Mouse (Mus musculus) heart, adult 2 months (tissue): ENCODE results near the gene Slk. TPM values are rescaled to one million over a fixed set of nuclear protein-coding genes. Genes with fewer than 3 reads are reported as not detected.

Experiments
- DNase-seq, 2 experiments: peaks; one replicate each; pipeline ENCODE4 v3.0.0; 2021
- H3K27ac ChIP-seq: fragments of 200-600 bp; 2 replicates; pipeline ENCODE4 v1.8.1; 2022
- H3K27me3 ChIP-seq: fragments of 200-500 bp; 2 replicates; pipeline ENCODE4 v1.6.1; 2012; ENCODE audit warnings: mild to moderate bottlenecking, low read length, inconsistent platforms, mixed read lengths; ENCODE audit not compliant: control insufficient read depth, insufficient read depth
- H3K36me3 ChIP-seq: fragments of 200-500 bp; 2 replicates; pipeline ENCODE4 v1.6.1; 2012; ENCODE audit warnings: low read length, inconsistent platforms; ENCODE audit not compliant: control insufficient read depth, insufficient read depth
- H3K4me1 ChIP-seq: fragments of 200-500 bp; 2 replicates; pipeline ENCODE4 v1.6.1; 2011; ENCODE audit warnings: low read length; ENCODE audit not compliant: control insufficient read depth, insufficient read depth
- H3K4me3 ChIP-seq: fragments of 200-600 bp; 2 replicates; pipeline ENCODE4 v1.8.1; 2022
- H3K79me2 ChIP-seq: fragments of 200-500 bp; replicated peaks from 2 replicates; pipeline ENCODE4 v1.6.1; 2012; ENCODE audit warnings: mild to moderate bottlenecking, inconsistent platforms, low read length, moderate library complexity, mixed read lengths; ENCODE audit not compliant: control insufficient read depth, insufficient read depth
- H3K9ac ChIP-seq: fragments of 200-500 bp; 2 replicates; pipeline ENCODE4 v1.6.1; 2012; ENCODE audit warnings: low read depth, mild to moderate bottlenecking, control low read depth, inconsistent platforms, low read length, mixed read lengths
- CTCF ChIP-seq: fragments of 200-600 bp; IDR thresholded peaks from 2 replicates; pipeline ENCODE4 v1.8.1; 2022; ENCODE audit warnings: antibody characterized with exemption, mild to moderate bottlenecking, moderate library complexity
- EP300 ChIP-seq: fragments of 200-500 bp; IDR thresholded peaks from 2 replicates; pipeline ENCODE4 v1.6.1; 2011; ENCODE audit warnings: low read depth, low read length, control low read depth; ENCODE audit not compliant: insufficient read depth
- POLR2A ChIP-seq: fragments of 200-500 bp; IDR thresholded peaks from 2 replicates; pipeline ENCODE4 v1.6.1; 2011; ENCODE audit warnings: mild to moderate bottlenecking, low read depth, low read length, control low read depth; ENCODE audit not compliant: insufficient read depth
- WGBS: fragments of 180-500 bp; shearing (Covaris S2); methylation state at CpG from one replicate; pipeline ENCODE4 v1.1.7; 2018; 5-methylcytosine and 5-hydroxymethylcytosine counted together
- intact Hi-C: fragments of 180-260 bp; cut with DNase I; formaldehyde crosslinking; loops from one replicate; pipeline ENCODE4 v1.15.1; 2025
- polyA plus RNA-seq: library from polyadenylated mRNA; depleted of rRNA; stranded (reverse); fragments of >200 nt; gene quantifications from 2 replicates; pipeline ENCODE4 v1.2.3, GENCODE M21; 2012
- total RNA-seq, 2 experiments: library from RNA; stranded (reverse); gene quantifications; 2 replicates each; pipeline ENCODE4 v1.2.3; 2021

Gene Slk
- total and polyA plus RNA-seq, 3 experiments: 14.4 to 95.3 (median 83.8) TPM

DNA sequence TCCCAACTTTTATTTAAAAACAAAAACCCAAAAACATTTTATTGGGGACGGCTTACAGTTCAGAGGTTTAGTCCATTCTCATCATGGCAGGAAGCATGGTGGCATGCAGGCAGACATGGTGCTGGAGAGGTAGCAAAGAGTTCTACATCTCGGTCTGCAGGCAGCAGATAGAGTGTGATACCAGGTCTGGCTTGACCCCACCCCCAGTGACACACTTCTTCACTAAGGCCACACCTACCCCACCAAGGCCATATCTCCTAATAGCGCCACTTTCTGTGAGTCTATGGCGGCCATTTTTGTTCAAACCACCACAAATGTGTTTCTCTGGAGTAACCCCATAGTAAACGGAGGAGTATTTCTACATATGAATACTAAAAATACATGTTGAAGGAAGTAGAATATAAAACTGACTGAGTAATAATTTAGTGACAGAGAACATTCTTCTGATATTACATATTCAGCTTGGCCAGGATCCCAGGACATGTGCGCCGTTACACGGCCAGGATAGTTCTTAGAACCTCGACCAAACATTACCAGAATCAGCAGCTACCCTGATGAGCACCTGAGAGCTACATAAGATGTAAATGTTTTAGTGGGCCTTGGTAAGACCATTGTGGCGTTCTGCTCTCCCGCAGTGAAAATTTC lies 30.9 kb upstream of the Slk start:
- Histone ChIP-seq H3K36me3 (no peaks in the 10 kb centered on the region), H3K4me1 (no peaks in the 10 kb centered on the region), H3K4me3 (no peak overlapping the region), H3K27ac (no peak overlapping the region), H3K79me2 (no peaks in the 10 kb centered on the region), H3K27me3 (no peaks in the 10 kb centered on the region), H3K9ac (no peak overlapping the region)
- TF ChIP-seq EP300 (no peak), CTCF (no peak), POLR2A (no peak)
- 78% methylated on average over 11 of the region's 11 CpGs for WGBS
- intact Hi-C loops: no loop called here
- no peak for DNase-seq

DNA sequence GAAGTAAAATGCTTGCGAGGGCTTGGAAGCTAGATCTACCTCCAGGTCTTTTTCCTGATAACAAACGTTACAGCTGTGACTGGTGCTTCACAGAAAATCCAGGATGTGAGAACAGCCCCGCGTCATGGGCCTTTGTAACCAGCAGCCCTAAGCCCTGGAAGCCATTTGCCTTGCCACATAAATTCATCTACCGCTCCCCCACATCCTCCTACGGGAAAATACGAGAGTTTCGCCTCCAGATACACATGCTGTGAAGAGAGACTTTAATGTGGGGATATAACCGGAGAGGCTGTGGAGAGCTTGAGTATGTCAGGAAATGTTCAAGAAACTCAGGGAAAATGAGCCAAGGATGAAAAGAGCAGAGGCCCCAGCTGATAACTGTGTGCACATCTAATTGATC lies 30.3 kb upstream of the Slk start:
- no peak for TF ChIP-seq EP300
- TF ChIP-seq CTCF: no peak
- no peak for TF ChIP-seq POLR2A
- Histone ChIP-seq H3K4me1 (no peaks in the 10 kb centered on the region), H3K36me3 (no peaks in the 10 kb centered on the region), H3K9ac (no peak overlapping the region), H3K27ac (no peak overlapping the region), H3K27me3 (no peaks in the 10 kb centered on the region), H3K4me3 (no peak overlapping the region), H3K79me2 (no peaks in the 10 kb centered on the region)
- DNase-seq: no peak
- 79% methylated on average over 9 of the region's 9 CpGs for WGBS
- intact Hi-C loops: no loop called here

DNA sequence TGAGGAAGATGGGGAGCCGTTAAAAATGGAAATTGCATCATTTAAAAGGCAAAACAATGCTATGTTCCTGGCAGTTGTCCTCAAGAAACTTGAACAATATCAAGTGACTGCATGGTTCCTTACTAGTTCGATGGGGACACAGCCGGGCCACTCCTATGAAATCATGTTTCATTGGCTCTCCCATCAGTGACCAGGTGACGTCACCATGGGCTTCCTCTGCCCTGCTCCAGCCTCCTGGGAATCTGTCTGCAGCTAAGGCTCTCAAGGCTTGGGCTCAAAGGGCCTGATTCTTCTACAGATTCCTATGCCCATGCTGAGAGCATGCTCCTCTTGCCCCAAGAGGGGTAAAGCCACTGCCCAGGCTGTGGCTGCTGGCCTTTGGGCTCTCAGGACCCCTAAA lies 29.9 kb upstream of the Slk start:
- 54% methylated on average over 4 of the region's 4 CpGs for WGBS
- Histone ChIP-seq H3K4me3 (no peak overlapping the region), H3K27me3 (no peaks in the 10 kb centered on the region), H3K36me3 (no peaks in the 10 kb centered on the region), H3K79me2 (no peaks in the 10 kb centered on the region), H3K9ac (no peak overlapping the region), H3K27ac (no peak overlapping the region), H3K4me1 (no peaks in the 10 kb centered on the region)
- no peak for TF ChIP-seq EP300
- no peak for TF ChIP-seq CTCF
- no peak for TF ChIP-seq POLR2A
- no peak for DNase-seq
- intact Hi-C loops: no loop called here

DNA sequence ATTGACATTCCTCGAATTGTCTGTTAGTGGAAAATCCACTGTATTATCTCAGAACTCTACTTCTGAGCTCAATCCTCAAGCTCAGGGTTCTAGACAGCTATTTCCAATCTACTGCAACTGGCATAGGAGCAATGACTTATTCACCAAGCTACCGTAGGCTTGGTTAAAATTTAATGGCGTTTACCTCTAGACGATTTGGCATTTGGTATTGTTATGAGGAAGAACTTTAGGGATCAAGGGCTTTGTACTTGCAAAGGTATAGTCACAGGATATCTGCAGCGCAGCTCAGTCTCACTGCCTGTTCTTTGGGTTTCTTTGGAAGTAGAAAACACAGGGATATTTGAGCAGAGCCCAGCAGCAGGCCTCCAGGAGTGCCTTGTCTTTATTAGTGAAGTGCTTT lies 20.3 kb upstream of the Slk start:
- intact Hi-C loops: no loop called here
- Histone ChIP-seq H3K79me2 (no peaks in the 10 kb centered on the region), H3K4me3 (no peak overlapping the region), H3K27me3 (no peaks in the 10 kb centered on the region), H3K4me1 (no peaks in the 10 kb centered on the region; the same call in 1 of the 2 replicates), H3K36me3 (no peaks in the 10 kb centered on the region; the same call in 1 of the 2 replicates), H3K27ac (peak overlapping the region; percentile 84), H3K9ac (no peak overlapping the region)
- TF ChIP-seq POLR2A (no peak), CTCF (no peak), EP300 (no peak)
- DNase-seq: no peak
- WGBS: 81% methylated on average over 5 of the region's 5 CpGs

DNA sequence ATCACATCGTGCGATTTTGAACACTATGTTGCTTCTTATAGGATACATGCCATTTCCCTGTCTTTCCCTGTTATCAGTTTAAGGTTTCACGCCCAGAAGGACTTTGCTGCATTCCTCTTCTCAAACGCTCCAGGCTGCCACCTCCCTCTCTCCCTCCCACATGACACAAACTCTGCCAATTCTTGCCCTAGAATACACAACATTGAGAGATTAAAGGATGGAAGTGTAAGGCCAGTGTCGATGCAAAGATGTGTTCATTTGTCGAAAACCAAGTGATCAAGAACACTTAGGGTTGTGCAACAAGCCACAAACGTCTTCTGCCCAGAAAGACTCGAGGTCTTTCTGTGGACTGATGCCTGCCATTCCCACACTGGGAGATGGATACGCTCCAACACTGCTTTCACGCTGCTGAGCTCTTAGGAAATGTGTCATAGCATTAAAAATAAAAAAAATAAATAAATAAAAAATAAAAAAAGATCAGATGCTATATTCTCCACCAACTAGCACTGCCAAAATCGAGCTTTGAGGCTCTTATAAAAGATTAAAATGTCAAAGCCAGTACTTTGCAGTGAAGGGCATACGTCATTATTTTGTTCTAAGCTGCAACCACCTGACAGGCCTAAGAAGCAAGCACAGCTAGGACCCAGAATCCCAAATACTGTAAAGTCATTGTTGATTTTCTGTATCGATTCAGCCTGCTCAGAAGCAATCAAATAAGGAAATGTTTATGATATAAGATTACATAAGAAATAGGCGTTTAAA lies 19.5 kb upstream of the Slk start:
- WGBS: 34% methylated on average over 14 of the region's 14 CpGs
- peak overlapping the region; percentile 84 for H3K27ac ChIP-seq
- intact Hi-C loops: loop anchor here (2.0 kb wide), 1 partner anchor 41 kb away; no protein-coding TSS in a partner anchor
- DNase-seq: peak in 1 of 2 experiments; percentile 27
- no peaks in the 10 kb centered on the region; the same call in 1 of the 2 replicates for H3K36me3 ChIP-seq
- H3K4me1 ChIP-seq: no peaks in the 10 kb centered on the region; the same call in 1 of the 2 replicates
- TF ChIP-seq EP300: no peak
- TF ChIP-seq CTCF: no peak
- TF ChIP-seq POLR2A: no peak
- H3K79me2 ChIP-seq: no peaks in the 10 kb centered on the region
- no peak overlapping the region for H3K9ac ChIP-seq
- no peaks in the 10 kb centered on the region for H3K27me3 ChIP-seq
- H3K4me3 ChIP-seq: no peak overlapping the region

DNA sequence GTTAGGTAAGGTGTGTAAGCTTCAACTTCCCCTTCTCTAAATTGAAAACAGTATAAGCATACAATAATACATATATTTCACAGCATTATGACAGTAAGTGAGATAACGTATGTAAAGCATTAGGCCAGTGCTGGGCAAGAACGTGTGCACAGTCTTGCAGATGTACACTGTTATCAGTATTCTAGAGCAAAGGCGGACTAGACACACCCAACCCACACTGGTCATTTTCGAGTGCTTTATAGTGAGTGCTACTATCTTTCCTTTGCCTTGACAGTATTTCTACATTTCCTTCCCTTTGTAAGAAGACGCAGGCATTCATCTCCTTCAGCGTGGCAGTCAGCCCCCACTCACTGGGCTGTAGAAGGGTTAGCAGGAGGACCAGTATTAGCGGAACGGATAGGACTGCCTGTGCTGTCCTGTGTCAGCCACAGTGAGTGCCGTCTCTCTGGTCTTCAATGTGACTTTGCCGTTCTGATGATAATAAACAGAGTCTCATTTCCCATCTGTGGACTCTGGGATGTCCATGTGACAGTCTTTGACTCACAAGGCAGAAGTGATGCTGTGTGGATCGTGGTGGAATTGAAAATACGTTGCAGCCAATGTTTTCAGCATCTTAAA lies 18.8 kb upstream of the Slk start:
- Histone ChIP-seq H3K4me1 (no peaks in the 10 kb centered on the region; the same call in 1 of the 2 replicates), H3K27me3 (no peaks in the 10 kb centered on the region), H3K36me3 (no peaks in the 10 kb centered on the region; the same call in 1 of the 2 replicates), H3K79me2 (no peaks in the 10 kb centered on the region), H3K9ac (no peak overlapping the region), H3K4me3 (no peak overlapping the region), H3K27ac (peak overlapping the region; percentile 84)
- intact Hi-C loops: loop anchor here (2.0 kb wide), 1 partner anchor 42 kb away; no protein-coding TSS in a partner anchor
- no peak for DNase-seq
- 62% methylated on average over 12 of the region's 12 CpGs for WGBS
- no peak for TF ChIP-seq EP300
- no peak for TF ChIP-seq POLR2A
